Mouse (Mus musculus) liver, embryonic 14.5 days (tissue): ENCODE data around the gene Srsf11. TPM values are rescaled to one million over a fixed set of nuclear protein-coding genes. Genes with fewer than 3 reads are reported as not detected.

Experiments used
- ATAC-seq: fragments of 200-750 bp; cut with Nextera tagmentation; 2 replicates; pipeline ENCODE4 v1.8.0; 2017; ENCODE audit warnings: moderate number of reproducible peaks, mild to moderate bottlenecking, moderate library complexity; ENCODE audit not compliant: insufficient read depth
- DNase-seq, 3 experiments: peaks; one replicate each; pipeline ENCODE4 v3.0.0-alpha.2; 2012 to 2013; ENCODE audit warnings: low read depth in 3 of 3, low spot score in 3 of 3
- H3K27ac ChIP-seq: fragments of 300-500 bp; sonication (generic); 2 replicates; pipeline ENCODE4 v1.5.1; 2014; ENCODE audit warnings: moderate library complexity, mild to moderate bottlenecking, control low read depth, inconsistent platforms
- H3K27me3 ChIP-seq: fragments of 300-500 bp; sonication (generic); 2 replicates; pipeline ENCODE4 v1.6.1; 2014; ENCODE audit warnings: mild to moderate bottlenecking, low read length, moderate library complexity; ENCODE audit not compliant: control insufficient read depth, insufficient read depth
- H3K36me3 ChIP-seq: fragments of 300-500 bp; sonication (generic); replicated peaks from 2 replicates; pipeline ENCODE4 v1.6.1; 2014; ENCODE audit warnings: low read depth; ENCODE audit not compliant: control insufficient read depth, insufficient read depth
- H3K4me1 ChIP-seq, 2 experiments: fragments of 200-500 bp in 1 of 2; fragments of 300-500 bp in 1 of 2; sonication (generic) in 1 of 2; replicated peaks; 2 replicates each; pipeline ENCODE4 v1.6.1; 2012 to 2014; ENCODE audit warnings: antibody characterized with exemption in 1 of 2, inconsistent platforms in 1 of 2, low read length in 1 of 2; ENCODE audit not compliant: control insufficient read depth in 2 of 2, insufficient read depth in 2 of 2
- H3K4me2 ChIP-seq: fragments of 300-500 bp; sonication (generic); 2 replicates; pipeline ENCODE4 v1.6.1; 2014; ENCODE audit warnings: low read depth, mild to moderate bottlenecking, control low read depth, moderate library complexity
- H3K4me3 ChIP-seq, 2 experiments: fragments of 200-500 bp in 1 of 2; fragments of 300-500 bp in 1 of 2; sonication (generic) in 1 of 2; 2 replicates each; pipeline ENCODE4 v1.5.1; 2012 to 2014; ENCODE audit warnings: low read depth in 2 of 2, low read length in 2 of 2, mild to moderate bottlenecking in 2 of 2, control low read depth in 1 of 2, inconsistent platforms in 1 of 2, moderate library complexity in 1 of 2; ENCODE audit not compliant: insufficient read depth in 1 of 2
- H3K9ac ChIP-seq: fragments of 300-500 bp; sonication (generic); replicated peaks from 2 replicates; pipeline ENCODE4 v1.6.1; 2014; ENCODE audit warnings: mild to moderate bottlenecking, control low read depth, moderate library complexity
- H3K9me3 ChIP-seq: fragments of 300-500 bp; sonication (generic); 2 replicates; pipeline ENCODE4 v1.6.1; 2016; ENCODE audit warnings: low read length, mixed read lengths; ENCODE audit not compliant: control insufficient read depth
- CTCF ChIP-seq: IDR thresholded peaks from 2 replicates; pipeline ENCODE4 v1.5.1; 2016; ENCODE audit warnings: antibody characterized with exemption, low read depth, control low read depth
- EP300 ChIP-seq: IDR thresholded peaks from 2 replicates; pipeline ENCODE4 v1.6.1; 2016; ENCODE audit warnings: antibody characterized with exemption, low read depth
- WGBS: fragments of 180-500 bp; shearing (Covaris S2); extraction: QIAGEN DNeasy Blood & Tissue Kit; methylation state at CpG from one replicate; pipeline ENCODE4 v1.1.7; 2014; ENCODE audit not compliant: insufficient replicate concordance; 5-methylcytosine and 5-hydroxymethylcytosine counted together
- polyA plus RNA-seq, 2 experiments: library from polyadenylated mRNA; depleted of rRNA in 1 of 2; stranded (reverse) in 1 of 2; unstranded in 1 of 2; fragments of >200 nt; fragmentation: Nextera tagmentation in 1 of 2; extraction: Ambion mirVana in 1 of 2; gene quantifications; 2 replicates each; pipeline versions ENCODE4 v1.2.1 to v1.2.3; 2012 to 2014

Srsf11 gene
- polyA plus RNA-seq, 2 experiments = 91.0 to 105 TPM

GRCm38 (mm10) chr3:158049508-158049907 lies 13.1 kb upstream of the Srsf11 start:
- no peaks in the 10 kb centered on the region for H3K9me3 ChIP-seq
- ATAC-seq = no peak
- no peak overlapping the region for H3K9ac ChIP-seq
- H3K4me3 ChIP-seq = no peak overlapping the region
- H3K4me1 ChIP-seq = no peaks in the 10 kb centered on the region
- DNase-seq = no peak
- 80% methylated on average over 2 of the region's 2 CpGs for WGBS
- H3K4me2 ChIP-seq = no peak overlapping the region
- TF ChIP-seq CTCF = no peak
- no peak for TF ChIP-seq EP300
- H3K36me3 ChIP-seq = peaks cover 2% of the 10 kb centered on the region
- no peak overlapping the region for H3K27ac ChIP-seq
- H3K27me3 ChIP-seq = no peaks in the 10 kb centered on the region

- Histone ChIP-seq H3K36me3 (no peaks in the 10 kb centered on the region), H3K9me3 (no peaks in the 10 kb centered on the region), H3K4me3 (no peak overlapping the region), H3K27me3 (no peaks in the 10 kb centered on the region), H3K9ac (no peak overlapping the region), H3K4me2 (no peak overlapping the region), H3K27ac (no peak overlapping the region), H3K4me1 (peaks cover 3 to 7% of the 10 kb centered on the region in 2 experiments; a peak in 2 of 4 replicates)
- 70% methylated on average over 2 of the region's 2 CpGs for WGBS
- ATAC-seq = no peak
- no peak for DNase-seq
- TF ChIP-seq EP300 = no peak
These were observed 4.3 kb upstream of the Srsf11 start for GRCm38 (mm10) chr3:158040755-158041154.

- Histone ChIP-seq H3K36me3 (no peaks in the 10 kb centered on the region), H3K27me3 (no peaks in the 10 kb centered on the region), H3K4me2 (peak overlapping the region; percentile 93), H3K9me3 (no peaks in the 10 kb centered on the region), H3K27ac (no peak overlapping the region), H3K9ac (no peak overlapping the region), H3K4me1 (peaks cover 6 to 9% of the 10 kb centered on the region in 2 experiments), H3K4me3 (no peak overlapping the region)
- 72% methylated on average over 3 of the region's 3 CpGs for WGBS
- no peak for DNase-seq
- TF ChIP-seq CTCF (no peak), EP300 (no peak)
- ATAC-seq = no peak
These were observed 1.7 kb upstream of the Srsf11 start for GRCm38 (mm10) chr3:158038106-158038505.

GRCm38 (mm10) chr3:158035866-158036265 lies 573 bp downstream of the Srsf11 start:
- under 1% methylated on average over 11 of the region's 11 CpGs for WGBS
- TF ChIP-seq CTCF = no peak
- no peak for TF ChIP-seq EP300
- peak overlapping the region; percentile 86 for H3K9ac ChIP-seq
- H3K27me3 ChIP-seq = no peaks in the 10 kb centered on the region
- no peak for DNase-seq
- H3K9me3 ChIP-seq = no peaks in the 10 kb centered on the region
- H3K4me2 ChIP-seq = peak overlapping the region; percentile 93
- H3K4me1 ChIP-seq = peaks cover 8 to 15% of the 10 kb centered on the region in 2 experiments
- peak overlapping the region; percentile 89 to 96 for H3K4me3 ChIP-seq
- H3K27ac ChIP-seq = peak overlapping the region; percentile 79
- ATAC-seq = no peak
- H3K36me3 ChIP-seq = no peaks in the 10 kb centered on the region

- H3K4me1 ChIP-seq = peaks cover 7 to 15% of the 10 kb centered on the region in 2 experiments
- peak overlapping the region; percentile 97 for H3K4me2 ChIP-seq
- ATAC-seq (no peak), DNase-seq (no peak)
- no peaks in the 10 kb centered on the region for H3K9me3 ChIP-seq
- H3K36me3 ChIP-seq = no peaks in the 10 kb centered on the region; the same call in none of the 2 replicates
- H3K27me3 ChIP-seq = no peaks in the 10 kb centered on the region
- H3K4me3 ChIP-seq = peak overlapping the region; percentile 97 to 98
- TF ChIP-seq CTCF = no peak
- no peak for TF ChIP-seq EP300
- H3K9ac ChIP-seq = peak overlapping the region; percentile 97
- H3K27ac ChIP-seq = peak overlapping the region; percentile 99
- 4% methylated on average over 4 of the region's 4 CpGs for WGBS
These were observed 4.3 kb downstream of the Srsf11 start for GRCm38 (mm10) chr3:158032106-158032505.
